Mouse (Mus musculus) 3T3-L1 (cell line): ENCODE data around the gene Stx6.
"Not testable (repeated sequence)": the region's sequence is repeated elsewhere in the genome, so short reads cannot be mapped to it uniquely, and the experiment has no call there.

Experiments used
- DNase-seq: peaks from one replicate; pipeline ENCODE4 v3.0.0-alpha.2; 2015; ENCODE audit warnings: low read depth, low spot score

Stx6 gene

GRCm38 (mm10) chr1:155167453-155167852, 8.9 kb downstream of the Stx6 start:
- DNase-seq = no peak

- DNase-seq = no peak
Measured at GRCm38 (mm10) chr1:155169935-155170334, 11.4 kb downstream of the Stx6 start.

GRCm38 (mm10) chr1:155172895-155173643, 14.6 kb downstream of the Stx6 start:
- DNase-seq = no peak

- not testable (repeated sequence) for DNase-seq
Measured at GRCm38 (mm10) chr1:155173644-155174016, 15.1 kb downstream of the Stx6 start.

- no peak for DNase-seq
Measured at GRCm38 (mm10) chr1:155174424-155174823, 15.9 kb downstream of the Stx6 start.

- no peak for DNase-seq
Measured at GRCm38 (mm10) chr1:155178192-155178924, 19.8 kb downstream of the Stx6 start.

- DNase-seq = peak; percentile 54
Measured at GRCm38 (mm10) chr1:155184191-155184590, 25.7 kb downstream of the Stx6 start.

- DNase-seq = no peak
Measured at GRCm38 (mm10) chr1:155188656-155189055, 30.1 kb downstream of the Stx6 start.

- no peak for DNase-seq
Measured at GRCm38 (mm10) chr1:155191219-155191618, 32.7 kb downstream of the Stx6 start.

- no peak for DNase-seq
Measured at GRCm38 (mm10) chr1:155191671-155192070, 33.2 kb downstream of the Stx6 start.

GRCm38 (mm10) chr1:155192805-155193368, 34.4 kb downstream of the Stx6 start:
- DNase-seq = no peak

- no peak for DNase-seq
Measured at GRCm38 (mm10) chr1:155196691-155197090, 38.2 kb downstream of the Stx6 start.

GRCm38 (mm10) chr1:155199522-155199921, 41.0 kb downstream of the Stx6 start:
- no peak for DNase-seq

GRCm38 (mm10) chr1:155200967-155201366, 42.5 kb downstream of the Stx6 start:
- no peak for DNase-seq

GRCm38 (mm10) chr1:155201373-155201879, 42.9 kb downstream of the Stx6 start:
- no peak for DNase-seq

- DNase-seq = no peak
Measured at GRCm38 (mm10) chr1:155201914-155202313, 43.4 kb downstream of the Stx6 start.

- DNase-seq = no peak
Measured at GRCm38 (mm10) chr1:155202472-155202871, 44.0 kb downstream of the Stx6 start.

GRCm38 (mm10) chr1:155203101-155203500, 44.6 kb downstream of the Stx6 start:
- no peak for DNase-seq

GRCm38 (mm10) chr1:155203954-155204353, 45.4 kb downstream of the Stx6 start:
- DNase-seq = no peak

GRCm38 (mm10) chr1:155204560-155205162, 46.1 kb downstream of the Stx6 start:
- no peak for DNase-seq

GRCm38 (mm10) chr1:155205311-155205710, 46.8 kb downstream of the Stx6 start:
- no peak for DNase-seq
